Mouse (Mus musculus) megakaryocyte, embryonic 14.5 days (primary cell): ENCODE results near the gene Pafah2.

Source experiments
- FLI1 ChIP-seq: IDR thresholded peaks from 2 replicates; pipeline ENCODE4 v1.6.1; 2012; ENCODE audit warnings: low read length, inconsistent platforms, mixed read lengths
- GATA1 ChIP-seq: IDR thresholded peaks from 3 replicates; pipeline ENCODE4 v1.6.1; 2012; ENCODE audit warnings: mixed read lengths, low read length, inconsistent platforms, borderline replicate concordance

DNA sequence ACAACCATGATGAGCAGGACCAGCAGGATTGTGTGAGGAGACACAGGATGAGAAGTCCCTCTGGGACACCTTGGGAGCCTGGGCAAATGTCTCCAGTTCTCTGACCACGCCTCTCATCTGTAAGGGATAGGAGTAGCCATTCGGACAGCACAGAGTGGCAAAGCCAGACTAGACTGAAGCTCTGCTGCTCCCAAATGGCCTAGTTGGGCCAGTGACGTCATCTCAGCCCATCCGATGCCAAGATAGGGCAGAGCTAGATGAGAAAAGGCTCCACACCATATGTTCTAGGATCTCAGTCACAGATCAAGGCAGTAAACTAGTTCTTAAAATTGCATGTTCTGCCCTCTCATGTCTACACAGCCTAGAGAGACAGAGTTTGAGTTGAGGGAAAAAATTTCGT lies 62.7 kb downstream of the Pafah2 start:
- TF ChIP-seq GATA1 (no peak), FLI1 (no peak)
